Mouse (Mus musculus): ENCODE measurements around the gene Masp1. TPM values are rescaled to one million over a fixed set of nuclear protein-coding genes. Genes with fewer than 3 reads are reported as not detected.

The Masp1 gene
- polyA plus RNA-seq, 1 experiment from 2014 or later: 31.1 TPM

- Histone ChIP-seq H3K4me2 (peak overlapping the region; percentile 34), H3K9me3 (no peaks in the 10 kb centered on the region), H3K4me1 (peaks cover 10% of the 10 kb centered on the region; the same call in 1 of the 2 replicates), H3K4me3 (no peak overlapping the region), H3K27me3 (replicated peaks) (no peaks in the 10 kb centered on the region), H3K27ac (no peak overlapping the region), H3K36me3 (replicated peaks) (no peaks in the 10 kb centered on the region), H3K9ac (no peak overlapping the region)
- no peak for ATAC-seq (replicated peaks)
- WGBS: 48% methylated on average over 10 of the region's 10 CpGs
Observed at GRCm38 (mm10) chr16:23416261-23416656, 104.4 kb downstream of the Masp1 start.

- Histone ChIP-seq H3K27ac (no peak overlapping the region), H3K4me2 (no peak overlapping the region), H3K9ac (no peak overlapping the region), H3K4me3 (no peak overlapping the region), H3K36me3 (replicated peaks) (no peaks in the 10 kb centered on the region), H3K27me3 (replicated peaks) (no peaks in the 10 kb centered on the region), H3K9me3 (no peaks in the 10 kb centered on the region), H3K4me1 (peaks cover 10% of the 10 kb centered on the region; the same call in 1 of the 2 replicates)
- 88% methylated on average over 6 of the region's 6 CpGs for WGBS
- ATAC-seq (replicated peaks): no peak
Observed at GRCm38 (mm10) chr16:23412930-23413329, 107.7 kb downstream of the Masp1 start.

GRCm38 (mm10) chr16:23403008-23403755, 117.4 kb downstream of the Masp1 start:
- Histone ChIP-seq H3K27ac (no peak overlapping the region), H3K9me3 (no peaks in the 10 kb centered on the region), H3K4me3 (no peak overlapping the region), H3K4me2 (no peak overlapping the region), H3K4me1 (no peaks in the 10 kb centered on the region), H3K36me3 (replicated peaks) (no peaks in the 10 kb centered on the region), H3K9ac (no peak overlapping the region), H3K27me3 (replicated peaks) (no peaks in the 10 kb centered on the region)
- 50% methylated on average over 8 of the region's 8 CpGs for WGBS
- peak; percentile 52; the same call in 1 of the 2 replicates for ATAC-seq (replicated peaks)

GRCm38 (mm10) chr16:23401959-23402358, 118.7 kb downstream of the Masp1 start:
- H3K27me3 ChIP-seq (replicated peaks): no peaks in the 10 kb centered on the region
- no peak overlapping the region for H3K4me3 ChIP-seq
- WGBS: 63% methylated on average over 3 of the region's 3 CpGs
- no peak overlapping the region for H3K27ac ChIP-seq
- no peaks in the 10 kb centered on the region for H3K4me1 ChIP-seq
- H3K9ac ChIP-seq: no peak overlapping the region
- ATAC-seq (replicated peaks): no peak
- no peak overlapping the region for H3K4me2 ChIP-seq
- H3K36me3 ChIP-seq (replicated peaks): no peaks in the 10 kb centered on the region
- H3K9me3 ChIP-seq: no peaks in the 10 kb centered on the region

- no peaks in the 10 kb centered on the region for H3K4me1 ChIP-seq
- no peak overlapping the region for H3K4me3 ChIP-seq
- no peaks in the 10 kb centered on the region for H3K27me3 ChIP-seq (replicated peaks)
- H3K9me3 ChIP-seq: no peaks in the 10 kb centered on the region
- WGBS: 76% methylated on average over 4 of the region's 4 CpGs
- H3K36me3 ChIP-seq (replicated peaks): no peaks in the 10 kb centered on the region
- no peak overlapping the region for H3K9ac ChIP-seq
- no peak overlapping the region for H3K4me2 ChIP-seq
- no peak for ATAC-seq (replicated peaks)
- no peak overlapping the region for H3K27ac ChIP-seq
Observed at GRCm38 (mm10) chr16:23401463-23401862, 119.2 kb downstream of the Masp1 start.

Other genes starting within 250 kb of the Masp1 start
- 0.14 TPM in 1 of 2 replicates, not detected in the other for gene Rtp1, start 91.7 kb downstream of the Masp1 start, polyA plus RNA-seq (2015; fragmentation: Nextera tagmentation; extraction: Ambion mirVana)
- gene Rtp4, start 524 bp downstream of the Masp1 start, polyA plus RNA-seq (2015; fragmentation: Nextera tagmentation; extraction: Ambion mirVana): 3.8 and 5.2 TPM in 2 replicates

All from midbrain, embryonic 15.5 days (tissue).